Mouse (Mus musculus) heart, adult 18-20 months (tissue): ENCODE measurements around the gene Kif5c. TPM values are rescaled to one million over a fixed set of nuclear protein-coding genes. Genes with fewer than 3 reads are reported as not detected.

ENCODE experiments used
- DNase-seq, 2 experiments: peaks; one replicate each; pipeline ENCODE4 v3.0.0; 2021 to 2022; ENCODE audit warnings: mixed read lengths in 1 of 2
- total RNA-seq, 2 experiments: library from RNA; stranded (reverse); gene quantifications; 2 replicates each; pipeline ENCODE4 v1.2.3; 2021

Gene Kif5c
- total RNA-seq, 2 experiments from 2014 or later, result 0.51 to 0.99 TPM

- no peak for DNase-seq
These were observed 2.1 kb downstream of the Kif5c start for GRCm38 (mm10) chr2:49621234-49621633.

GRCm38 (mm10) chr2:49625581-49625980 lies 6.5 kb downstream of the Kif5c start:
- DNase-seq, result no peak

- no peak for DNase-seq
These were observed 8.5 kb downstream of the Kif5c start for GRCm38 (mm10) chr2:49627611-49628010.

GRCm38 (mm10) chr2:49628094-49628705 lies 9.1 kb downstream of the Kif5c start:
- DNase-seq, result no peak

- DNase-seq, result no peak
These were observed 10.1 kb downstream of the Kif5c start for GRCm38 (mm10) chr2:49629181-49629580.

GRCm38 (mm10) chr2:49630636-49631035 lies 11.5 kb downstream of the Kif5c start:
- DNase-seq, result peak; percentile 26 to 44

- DNase-seq, result no peak
These were observed 14.1 kb downstream of the Kif5c start for GRCm38 (mm10) chr2:49633231-49633630.

GRCm38 (mm10) chr2:49642761-49643160 lies 23.7 kb downstream of the Kif5c start:
- DNase-seq, result no peak

- no peak for DNase-seq
These were observed 24.7 kb downstream of the Kif5c start for GRCm38 (mm10) chr2:49643756-49644155.

- no peak for DNase-seq
These were observed 28.5 kb downstream of the Kif5c start for GRCm38 (mm10) chr2:49647591-49647990.

- peak in 1 of 2 experiments; percentile 4 for DNase-seq
These were observed 29.2 kb downstream of the Kif5c start for GRCm38 (mm10) chr2:49648344-49648743.

GRCm38 (mm10) chr2:49648806-49649205 lies 29.7 kb downstream of the Kif5c start:
- DNase-seq, result no peak

- peak; percentile 24 to 25 for DNase-seq
These were observed 30.1 kb downstream of the Kif5c start for GRCm38 (mm10) chr2:49649211-49649610.

- no peak for DNase-seq
These were observed 32.6 kb downstream of the Kif5c start for GRCm38 (mm10) chr2:49651737-49652136.

- no peak for DNase-seq
These were observed 35.5 kb downstream of the Kif5c start for GRCm38 (mm10) chr2:49654606-49655005.

GRCm38 (mm10) chr2:49655195-49655873 lies 36.2 kb downstream of the Kif5c start:
- no peak for DNase-seq

GRCm38 (mm10) chr2:49655874-49656195 lies 36.7 kb downstream of the Kif5c start:
- DNase-seq, result no peak

- DNase-seq, result no peak
These were observed 37.9 kb downstream of the Kif5c start for GRCm38 (mm10) chr2:49656988-49657387.

GRCm38 (mm10) chr2:49657666-49658065 lies 38.6 kb downstream of the Kif5c start:
- DNase-seq, result no peak

GRCm38 (mm10) chr2:49658988-49659387 lies 39.9 kb downstream of the Kif5c start:
- DNase-seq, result no peak

- DNase-seq, result no peak
These were observed 40.9 kb downstream of the Kif5c start for GRCm38 (mm10) chr2:49659964-49660363.

GRCm38 (mm10) chr2:49660375-49660923 lies 41.4 kb downstream of the Kif5c start:
- DNase-seq, result no peak

GRCm38 (mm10) chr2:49661348-49661747 lies 42.2 kb downstream of the Kif5c start:
- peak in 1 of 2 experiments; percentile 15 for DNase-seq

- no peak for DNase-seq
These were observed 42.8 kb downstream of the Kif5c start for GRCm38 (mm10) chr2:49661872-49662271.
